Mouse (Mus musculus): ENCODE results near the gene Kctd21. TPM values are rescaled to one million over a fixed set of nuclear protein-coding genes. Genes with fewer than 3 reads are reported as not detected.

The Kctd21 gene
- total and polyA plus RNA-seq, 3 experiments, result 0.19 to 0.81 (median 0.46) TPM

GRCm38 (mm10) chr7:97355068-97355841 is 23.1 kb downstream of the Kctd21 start:
- H3K27ac ChIP-seq (ENCODE audit: insufficient read depth, low read depth), result peak overlapping the region; percentile 62

GRCm38 (mm10) chr7:97356253-97356652 is 24.1 kb downstream of the Kctd21 start:
- no peak for DNase-seq (ENCODE audit: extremely low read depth)
- Histone ChIP-seq H3K4me3 (replicated peaks in 1 of 3; ENCODE audit: low read depth in 2 of 3, low read length in 2 of 3, poor library complexity in 1 of 3) (no peak overlapping the region), H3K4me1 (ENCODE audit: control insufficient read depth in 1 of 2, insufficient read depth in 2 of 2) (peaks cover 18 to 50% of the 10 kb centered on the region in 2 experiments), H3K27ac (ENCODE audit: insufficient read depth, low read depth) (no peak overlapping the region), H3K4me2 (ENCODE audit: insufficient read depth, low read depth, poor library complexity, severe bottlenecking) (no peak overlapping the region), H3K27me3 (replicated peaks) (no peaks in the 10 kb centered on the region), H3K79me2 (replicated peaks; ENCODE audit: control insufficient read depth, extremely low read depth, insufficient read depth, poor library complexity, severe bottlenecking) (no peaks in the 10 kb centered on the region), H3K9ac (ENCODE audit: insufficient read depth, low read depth) (no peak overlapping the region), H3K9me3 (replicated peaks; ENCODE audit: low read length) (no peaks in the 10 kb centered on the region), H3K36me3 (replicated peaks in 1 of 2; ENCODE audit: control insufficient read depth in 1 of 2, insufficient read depth in 1 of 2, low read length in 1 of 2) (no peaks in the 10 kb centered on the region)
- TF ChIP-seq ELF1 (IDR thresholded peaks at IDR 0.05; ENCODE audit: low read depth, low read length), result no peak
- TF ChIP-seq MYC (IDR thresholded peaks at IDR 0.05; ENCODE audit: low read depth, low read length), result no peak
- TF ChIP-seq CHD1 (IDR thresholded peaks at IDR 0.05; ENCODE audit: low read depth, low read length), result no peak
- TF ChIP-seq SMC3 (IDR thresholded peaks at IDR 0.05; ENCODE audit: low read depth, low read length), result no peak
- no peak for TF ChIP-seq ZKSCAN1 (IDR thresholded peaks at IDR 0.05; ENCODE audit: borderline replicate concordance, low read depth, low read length)
- TF ChIP-seq ZNF384 (IDR thresholded peaks at IDR 0.05; ENCODE audit: low read depth, low read length), result no peak
- no peak for TF ChIP-seq ETS1 (conservative IDR thresholded peaks at IDR 0.05; ENCODE audit: low read depth, low read length)
- TF ChIP-seq KAT2A (IDR thresholded peaks at IDR 0.05; ENCODE audit: insufficient replicate concordance, low read length), result no peak
- TF ChIP-seq EP300 (IDR thresholded peaks at IDR 0.05; ENCODE audit: low read length), result no peak
- no peak for TF ChIP-seq UBTF (IDR thresholded peaks at IDR 0.05; ENCODE audit: low read depth, low read length)
- TF ChIP-seq CHD2 (IDR thresholded peaks at IDR 0.05; ENCODE audit: low read length), result no peak
- TF ChIP-seq NELFE (IDR thresholded peaks at IDR 0.05; ENCODE audit: low read depth, low read length), result no peak
- TF ChIP-seq RAD21 (IDR thresholded peaks at IDR 0.05; ENCODE audit: low read depth, low read length), result no peak
- no peak for TF ChIP-seq USF2 (conservative IDR thresholded peaks at IDR 0.05; ENCODE audit: low read depth, low read length)
- no peak for TF ChIP-seq IRF4 (IDR thresholded peaks at IDR 0.05; ENCODE audit: low read depth, low read length)
- no peak for TF ChIP-seq POLR2A (IDR thresholded peaks at IDR 0.05; ENCODE audit: low read depth, low read length)
- in situ Hi-C loops (cut with MboI; ENCODE audit: low pct_ligation_motif_present, low pct_unique_long_range_greater_than_20kb, low sequenced_read_pairs), result no loop called here
- dilution Hi-C loops (cut with MboI; ENCODE audit: extremely low pct_ligation_motif_present, extremely low pct_unique_long_range_greater_than_20kb, low sequenced_read_pairs), result no loop called here

More at GRCm38 (mm10) chr7:97355068-97355841, 23.1 kb downstream of the Kctd21 start:
- peaks cover 18 to 50% of the 10 kb centered on the region in 2 experiments for H3K4me1 ChIP-seq (ENCODE audit: control insufficient read depth in 1 of 2, insufficient read depth in 2 of 2)
- H3K4me2 ChIP-seq (ENCODE audit: insufficient read depth, low read depth, poor library complexity, severe bottlenecking), result peak overlapping the region; percentile 10
- no peaks in the 10 kb centered on the region for H3K79me2 ChIP-seq (replicated peaks; ENCODE audit: control insufficient read depth, extremely low read depth, insufficient read depth, poor library complexity, severe bottlenecking)
- H3K9ac ChIP-seq (ENCODE audit: insufficient read depth, low read depth), result peak overlapping the region; percentile 34
- dilution Hi-C loops (cut with MboI; ENCODE audit: extremely low pct_ligation_motif_present, extremely low pct_unique_long_range_greater_than_20kb, low sequenced_read_pairs), result no loop called here
- H3K9me3 ChIP-seq (replicated peaks; ENCODE audit: low read length), result no peaks in the 10 kb centered on the region
- no peak overlapping the region for H3K4me3 ChIP-seq (replicated peaks in 1 of 3; ENCODE audit: low read depth in 2 of 3, low read length in 2 of 3, poor library complexity in 1 of 3)
- in situ Hi-C loops (cut with MboI; ENCODE audit: low pct_ligation_motif_present, low pct_unique_long_range_greater_than_20kb, low sequenced_read_pairs), result no loop called here
- DNase-seq (ENCODE audit: extremely low read depth), result peak; percentile 61
- TF ChIP-seq RCOR1 (conservative IDR thresholded peaks at IDR 0.05; ENCODE audit: low read depth, low read length) (0 out of 2 replicates have a peak, but pooled peaks have one; percentile 49), KAT2A (IDR thresholded peaks at IDR 0.05; ENCODE audit: insufficient replicate concordance, low read length) (no peak), RAD21 (IDR thresholded peaks at IDR 0.05; ENCODE audit: low read depth, low read length) (no peak; the same call in 1 of the 2 replicates), MAFK (IDR thresholded peaks at IDR 0.05; ENCODE audit: insufficient replicate concordance, low read length) (peak; percentile 50; the same call in 1 of the 2 replicates), UBTF (IDR thresholded peaks at IDR 0.05; ENCODE audit: low read depth, low read length) (no peak), MAX (IDR thresholded peaks at IDR 0.05; ENCODE audit: low read length) (peak; percentile 54; the same call in 1 of the 2 replicates), TCF12 (IDR thresholded peaks at IDR 0.05; ENCODE audit: low read depth, low read length) (no peak), IRF4 (IDR thresholded peaks at IDR 0.05; ENCODE audit: low read depth, low read length) (peak; percentile 88), E2F4 (IDR thresholded peaks at IDR 0.05; ENCODE audit: insufficient replicate concordance, low read depth, low read length) (no peak), ZNF384 (IDR thresholded peaks at IDR 0.05; ENCODE audit: low read depth, low read length) (no peak), POLR2A (IDR thresholded peaks at IDR 0.05; ENCODE audit: low read depth, low read length) (no peak), CHD2 (IDR thresholded peaks at IDR 0.05; ENCODE audit: low read length) (no peak), ELF1 (IDR thresholded peaks at IDR 0.05; ENCODE audit: low read depth, low read length) (peak; percentile 41; the same call in 1 of the 2 replicates), GABPA (IDR thresholded peaks at IDR 0.05; ENCODE audit: insufficient replicate concordance, low read depth, low read length) (no peak), POLR2AphosphoS2 (IDR thresholded peaks at IDR 0.05; ENCODE audit: low read depth, low read length) (no peak), SMC3 (IDR thresholded peaks at IDR 0.05; ENCODE audit: low read depth, low read length) (0 out of 2 replicates have a peak, but pooled peaks have one; percentile 7), EP300 (IDR thresholded peaks at IDR 0.05; ENCODE audit: low read length) (peak; percentile 77), NRF1 (IDR thresholded peaks at IDR 0.05; ENCODE audit: low read depth, low read length) (no peak), MAZ (IDR thresholded peaks at IDR 0.05; ENCODE audit: low read depth, low read length) (no peak), BHLHE40 (IDR thresholded peaks at IDR 0.05; ENCODE audit: low read depth, low read length) (peak; percentile 41), CHD1 (IDR thresholded peaks at IDR 0.05; ENCODE audit: low read depth, low read length) (no peak), HCFC1 (IDR thresholded peaks at IDR 0.05; ENCODE audit: low read depth, low read length) (no peak), CTCF (conservative IDR thresholded peaks at IDR 0.05 in 1 of 2, IDR thresholded peaks at IDR 0.05 in 1 of 2; ENCODE audit: low read depth in 2 of 2, low read length in 2 of 2) (0 out of 4 replicates have a peak, but pooled peaks of 1 of the 2 experiments have one; percentile 11), MXI1 (IDR thresholded peaks at IDR 0.05; ENCODE audit: low read depth, low read length) (peak; percentile 80), TBP (conservative IDR thresholded peaks at IDR 0.05; ENCODE audit: low read depth, low read length) (0 out of 2 replicates have a peak, but pooled peaks have one; percentile 43), PAX5 (IDR thresholded peaks at IDR 0.05; ENCODE audit: low read length) (no peak), MEF2A (IDR thresholded peaks at IDR 0.05; ENCODE audit: borderline replicate concordance, low read depth, low read length) (peak; percentile 69; the same call in 1 of the 2 replicates), JUN (IDR thresholded peaks at IDR 0.05; ENCODE audit: insufficient read depth, low read depth, low read length) (peak; percentile 26; the same call in 1 of the 2 replicates), ZMIZ1 (IDR thresholded peaks at IDR 0.05; ENCODE audit: low read depth, low read length) (no peak), MYC (IDR thresholded peaks at IDR 0.05; ENCODE audit: low read depth, low read length) (peak; percentile 75; the same call in 1 of the 2 replicates), NELFE (IDR thresholded peaks at IDR 0.05; ENCODE audit: low read depth, low read length) (no peak), ETS1 (conservative IDR thresholded peaks at IDR 0.05; ENCODE audit: low read depth, low read length) (peak; percentile 74), USF2 (conservative IDR thresholded peaks at IDR 0.05; ENCODE audit: low read depth, low read length) (no peak), SIN3A (IDR thresholded peaks at IDR 0.05; ENCODE audit: low read length) (peak; percentile 64; the same call in 1 of the 2 replicates), JUND (conservative IDR thresholded peaks at IDR 0.05; ENCODE audit: low read depth, low read length) (peak; percentile 48; the same call in 1 of the 2 replicates), ZKSCAN1 (IDR thresholded peaks at IDR 0.05; ENCODE audit: borderline replicate concordance, low read depth, low read length) (no peak), ZC3H11A (IDR thresholded peaks at IDR 0.05; ENCODE audit: low read depth, low read length) (no peak), USF1 (IDR thresholded peaks at IDR 0.05; ENCODE audit: low read depth, low read length) (no peak)
- no peaks in the 10 kb centered on the region for H3K27me3 ChIP-seq (replicated peaks)
- H3K36me3 ChIP-seq (replicated peaks in 1 of 2; ENCODE audit: control insufficient read depth in 1 of 2, insufficient read depth in 1 of 2, low read length in 1 of 2), result no peaks in the 10 kb centered on the region
